Mouse (Mus musculus) cerebellum, adult 11-12 months (tissue): ENCODE results near the gene Angel2.

Experiments used
- DNase-seq: peaks from one replicate; pipeline ENCODE4 v3.0.0; 2022

The Angel2 gene

DNA sequence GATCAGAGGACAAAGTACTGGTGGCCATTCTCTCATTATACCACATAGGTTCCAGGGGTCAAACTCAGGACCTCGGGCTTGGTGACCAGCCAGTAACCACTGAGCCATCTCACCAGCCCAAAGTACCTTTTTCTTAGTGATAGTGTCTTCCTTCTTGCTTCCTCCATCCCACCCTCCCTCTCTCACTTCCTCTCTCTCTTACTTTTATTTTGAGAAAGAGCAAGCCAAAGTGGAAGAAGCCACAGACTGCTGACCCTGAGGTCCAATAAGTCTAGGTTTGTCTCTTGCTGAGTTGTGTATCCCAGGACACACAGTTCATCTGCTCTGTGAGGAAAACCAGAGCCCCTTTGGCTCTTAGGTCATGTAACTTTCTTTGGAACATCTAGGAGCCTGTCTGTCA lies 55.6 kb downstream of the Angel2 start:
- no peak for DNase-seq

- DNase-seq, result no peak
Observed at GRCm38 (mm10) chr1:190981412-190981811, 56.5 kb downstream of the Angel2 start.

DNA sequence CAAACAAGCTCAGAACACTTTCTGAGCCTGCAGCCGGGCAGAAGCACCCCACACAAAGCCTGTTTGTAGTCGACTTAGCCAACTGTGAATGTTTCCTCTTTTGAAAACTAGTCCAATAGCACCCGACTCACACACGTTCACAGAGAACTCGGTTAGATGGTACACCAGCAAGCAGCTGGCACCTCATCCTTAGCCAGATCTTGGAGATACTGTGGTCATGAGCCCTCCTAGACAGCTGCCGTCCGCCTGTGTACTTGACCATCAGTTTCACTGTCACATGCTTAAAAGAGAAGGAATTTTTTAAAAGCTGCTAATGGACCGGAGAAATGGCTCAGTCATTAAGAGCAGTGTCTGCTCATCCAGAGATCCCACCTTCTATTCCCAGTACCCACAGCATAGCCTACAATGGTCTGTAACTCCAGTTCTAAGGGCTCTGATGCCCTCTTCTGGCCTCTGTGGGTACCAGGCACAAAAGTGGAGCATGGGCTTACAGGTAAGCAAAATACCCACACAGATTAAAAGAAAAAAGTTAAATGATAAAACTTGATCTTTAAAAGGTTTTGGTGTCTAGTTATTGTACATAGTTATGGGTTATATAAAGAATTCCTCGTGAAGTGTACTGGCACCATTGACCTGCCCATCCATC lies 64.6 kb downstream of the Angel2 start:
- DNase-seq, result no peak

GRCm38 (mm10) chr1:190995548-190995947 lies 70.6 kb downstream of the Angel2 start:
- no peak for DNase-seq

DNA sequence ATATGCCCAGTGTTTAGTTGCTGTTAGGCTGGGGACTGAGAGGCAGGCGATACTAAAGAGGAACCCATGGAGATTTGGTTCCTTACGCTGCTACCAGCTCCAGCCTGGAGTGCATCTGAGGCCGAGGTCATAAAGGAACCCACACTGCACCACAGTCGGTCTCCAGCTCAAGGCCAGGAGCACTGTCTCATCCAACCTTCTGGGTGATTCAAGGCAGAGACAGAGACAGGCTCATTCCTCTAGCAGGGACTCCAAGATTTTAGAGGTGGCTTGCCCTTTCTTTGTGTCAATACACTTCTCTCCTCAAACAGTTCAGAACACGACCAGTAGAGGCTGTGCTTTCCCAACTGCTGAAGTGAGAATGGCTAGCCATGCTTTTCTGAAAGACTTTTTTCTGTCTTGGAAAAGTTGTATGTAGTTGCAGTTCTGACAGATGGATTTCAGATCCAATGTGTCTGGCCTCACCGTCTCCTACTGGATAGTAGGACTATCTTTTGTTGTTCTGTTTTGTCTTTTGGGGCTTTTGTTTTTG lies 71.5 kb downstream of the Angel2 start:
- no peak for DNase-seq
